Mouse (Mus musculus) CH12.LX (cell line): ENCODE measurements at regions not wholly inside any gene's neighbourhood (a gene's known extent, or its start where the extent isn't known, plus 50 kb on each side); places are given as distances from the start of the nearest gene placed in this dataset.
A peak's percentile ranks its signal among the peaks of the same experiment; 100 is the strongest.

Experiments used
- DNase-seq: peaks from one replicate; pipeline ENCODE4 v3.0.0-alpha.2; 2013; ENCODE audit errors: extremely low read depth
- H3K27ac ChIP-seq: 2 replicates; pipeline ENCODE4 v1.5.1; 2012; ENCODE audit warnings: low read depth, mild to moderate bottlenecking, control low read depth, moderate library complexity; ENCODE audit not compliant: insufficient read depth
- H3K27me3 ChIP-seq: replicated peaks from 2 replicates; pipeline ENCODE3; 2012; ENCODE audit warnings: inconsistent platforms
- H3K36me3 ChIP-seq, 2 experiments: replicated peaks in 1 of 2; 2 replicates each; pipeline versions ENCODE3 to v1.6.1; 2012; ENCODE audit warnings: inconsistent platforms in 1 of 2, low read length in 1 of 2, mild to moderate bottlenecking in 1 of 2, mixed read lengths in 1 of 2, moderate library complexity in 1 of 2; ENCODE audit not compliant: control insufficient read depth in 1 of 2, insufficient read depth in 1 of 2
- H3K4me1 ChIP-seq, 2 experiments: 2 replicates each; pipeline ENCODE4 v1.6.1; 2012; ENCODE audit warnings: inconsistent platforms in 1 of 2, moderate library complexity in 1 of 2; ENCODE audit not compliant: insufficient read depth in 2 of 2, control insufficient read depth in 1 of 2
- H3K4me2 ChIP-seq: 2 replicates; pipeline ENCODE4 v1.6.1; 2012; ENCODE audit warnings: low read depth, mild to moderate bottlenecking, control low read depth; ENCODE audit not compliant: poor library complexity, insufficient read depth, severe bottlenecking
- H3K4me3 ChIP-seq, 3 experiments: fragments of 150-350 bp in 1 of 3; sonication (generic) in 1 of 3; replicated peaks in 1 of 3; 2 replicates each; pipeline versions ENCODE3 to v1.5.1; 2011 to 2012; ENCODE audit warnings: low read depth in 2 of 3, low read length in 2 of 3, mild to moderate bottlenecking in 2 of 3, moderate library complexity in 2 of 3, control low read depth in 1 of 3, improper control_type of control experiment in 1 of 3, inconsistent platforms in 1 of 3, mixed read lengths in 1 of 3; ENCODE audit not compliant: poor library complexity in 1 of 3
- H3K79me2 ChIP-seq: replicated peaks from 2 replicates; pipeline ENCODE4 v1.6.1; 2012; ENCODE audit warnings: mild to moderate bottlenecking, moderate library complexity; ENCODE audit not compliant: control insufficient read depth, poor library complexity, insufficient read depth, severe bottlenecking; ENCODE audit errors: extremely low read depth
- H3K9ac ChIP-seq: 2 replicates; pipeline ENCODE4 v1.6.1; 2012; ENCODE audit warnings: low read depth, mild to moderate bottlenecking, control low read depth, moderate library complexity; ENCODE audit not compliant: insufficient read depth
- H3K9me3 ChIP-seq: replicated peaks from 2 replicates; pipeline ENCODE3; 2012; ENCODE audit warnings: low read length, inconsistent platforms, mixed read lengths
- CTCF ChIP-seq, 2 experiments: IDR thresholded peaks in 1 of 2; conservative IDR thresholded peaks in 1 of 2; 2 replicates each; pipeline ENCODE4 v1.5.1; 2011 to 2012; ENCODE audit warnings: low read depth in 2 of 2, low read length in 2 of 2, improper control_type of control experiment in 1 of 2, inconsistent platforms in 1 of 2, mild to moderate bottlenecking in 1 of 2, moderate library complexity in 1 of 2
- ELF1 ChIP-seq: IDR thresholded peaks from 2 replicates; pipeline ENCODE4 v1.6.1; 2014; ENCODE audit warnings: low read depth, mild to moderate bottlenecking, inconsistent platforms, low read length, improper control_type of control experiment
- EP300 ChIP-seq: IDR thresholded peaks from 2 replicates; pipeline ENCODE4 v1.6.1; 2011; ENCODE audit warnings: low read length, improper control_type of control experiment
- GABPA ChIP-seq: IDR thresholded peaks from 2 replicates; pipeline ENCODE4 v1.6.1; 2012; ENCODE audit warnings: low read depth, low read length, improper control_type of control experiment, inconsistent platforms; ENCODE audit not compliant: insufficient replicate concordance
- HCFC1 ChIP-seq: IDR thresholded peaks from 2 replicates; pipeline ENCODE4 v1.6.1; 2012; ENCODE audit warnings: low read depth, mild to moderate bottlenecking, inconsistent platforms, low read length, improper control_type of control experiment
- IRF4 ChIP-seq: IDR thresholded peaks from 2 replicates; pipeline ENCODE4 v1.6.1; 2014; ENCODE audit warnings: low read depth, mild to moderate bottlenecking, inconsistent platforms, low read length, improper control_type of control experiment
- JUN ChIP-seq: IDR thresholded peaks from 2 replicates; pipeline ENCODE4 v1.6.1; 2011; ENCODE audit warnings: low read depth, mild to moderate bottlenecking, low read length, improper control_type of control experiment, moderate library complexity; ENCODE audit not compliant: insufficient read depth
- JUND ChIP-seq: conservative IDR thresholded peaks from 2 replicates; pipeline ENCODE4 v1.6.1; 2011; ENCODE audit warnings: low read depth, low read length, improper control_type of control experiment
- MAFK ChIP-seq: IDR thresholded peaks from 2 replicates; pipeline ENCODE4 v1.6.1; 2011; ENCODE audit warnings: low read length, improper control_type of control experiment; ENCODE audit not compliant: insufficient replicate concordance
- MAX ChIP-seq: IDR thresholded peaks from 2 replicates; pipeline ENCODE4 v1.6.1; 2011; ENCODE audit warnings: low read length, improper control_type of control experiment
- MAZ ChIP-seq: IDR thresholded peaks from 2 replicates; pipeline ENCODE4 v1.6.1; 2012; ENCODE audit warnings: low read depth, mild to moderate bottlenecking, inconsistent platforms, low read length, improper control_type of control experiment, moderate library complexity
- MEF2A ChIP-seq: IDR thresholded peaks from 2 replicates; pipeline ENCODE4 v1.6.1; 2014; ENCODE audit warnings: low read depth, mild to moderate bottlenecking, inconsistent platforms, low read length, improper control_type of control experiment, borderline replicate concordance
- MYC ChIP-seq: IDR thresholded peaks from 2 replicates; pipeline ENCODE4 v1.6.1; 2011; ENCODE audit warnings: low read depth, mild to moderate bottlenecking, improper control_type of control experiment, low read length
- POLR2AphosphoS2 ChIP-seq: IDR thresholded peaks from 2 replicates; pipeline ENCODE4 v1.6.1; 2011; ENCODE audit warnings: low read depth, low read length, improper control_type of control experiment
- RCOR1 ChIP-seq: conservative IDR thresholded peaks from 2 replicates; pipeline ENCODE4 v1.6.1; 2012; ENCODE audit warnings: low read depth, mild to moderate bottlenecking, inconsistent platforms, low read length, improper control_type of control experiment
- SIN3A ChIP-seq: IDR thresholded peaks from 2 replicates; pipeline ENCODE4 v1.6.1; 2012; ENCODE audit warnings: low read length, improper control_type of control experiment, inconsistent platforms
- TBP ChIP-seq: conservative IDR thresholded peaks from 2 replicates; pipeline ENCODE4 v1.6.1; 2011; ENCODE audit warnings: low read depth, low read length, improper control_type of control experiment
- TCF12 ChIP-seq: IDR thresholded peaks from 2 replicates; pipeline ENCODE4 v1.6.1; 2014; ENCODE audit warnings: low read depth, mild to moderate bottlenecking, inconsistent platforms, low read length, improper control_type of control experiment
- USF1 ChIP-seq: IDR thresholded peaks from 2 replicates; pipeline ENCODE4 v1.6.1; 2014; ENCODE audit warnings: low read depth, mild to moderate bottlenecking, inconsistent platforms, low read length, improper control_type of control experiment
- USF2 ChIP-seq: conservative IDR thresholded peaks from 2 replicates; pipeline ENCODE4 v1.6.1; 2011; ENCODE audit warnings: low read depth, low read length, improper control_type of control experiment
- ZKSCAN1 ChIP-seq: IDR thresholded peaks from 2 replicates; pipeline ENCODE4 v1.6.1; 2012; ENCODE audit warnings: low read depth, inconsistent platforms, low read length, improper control_type of control experiment, borderline replicate concordance
- ZNF384 ChIP-seq: IDR thresholded peaks from 2 replicates; pipeline ENCODE4 v1.6.1; 2012; ENCODE audit warnings: low read depth, low read length, improper control_type of control experiment, inconsistent platforms
- dilution Hi-C: fragments of 300-500 bp; cut with MboI; formaldehyde crosslinking; loops from 2 replicates; pipeline ENCODE4 v1.14.3; 2020; ENCODE audit warnings: low sequenced_read_pairs; ENCODE audit not compliant: extremely low pct_unique_long_range_greater_than_20kb, extremely low pct_ligation_motif_present
- in situ Hi-C: fragments of 300-500 bp; cut with MboI; formaldehyde crosslinking; loops from 3 replicates; pipeline ENCODE4 v1.14.3; 2019; ENCODE audit warnings: low sequenced_read_pairs, low pct_ligation_motif_present, low pct_unique_long_range_greater_than_20kb, mixed read lengths

GRCm38 (mm10) chr12:59530521-59530920 lies 311.0 kb upstream of the Fbxo33 start (continued):
- TF ChIP-seq RCOR1 = peak; percentile 84
- TF ChIP-seq ZNF384 = peak; percentile 79
- TF ChIP-seq CTCF (conservative IDR thresholded peaks at IDR 0.05 in 1 of 2, IDR thresholded peaks at IDR 0.05 in 1 of 2; ENCODE audit: low read depth in 2 of 2, low read length in 2 of 2) = no peak
- TF ChIP-seq TBP = 0 out of 2 replicates have a peak, but pooled peaks have one; percentile 34
- no peak for TF ChIP-seq ZKSCAN1
- peak; percentile 66 for TF ChIP-seq TCF12
- peak; percentile 95 for TF ChIP-seq JUND

GRCm38 (mm10) chr12:59523368-59523767 lies 303.8 kb upstream of the Fbxo33 start:
- H3K4me2 ChIP-seq = no peak overlapping the region
- no peaks in the 10 kb centered on the region for H3K9me3 ChIP-seq
- peaks cover 0 to 11% of the 10 kb centered on the region in 2 experiments; a peak in 2 of 4 replicates for H3K4me1 ChIP-seq
- H3K27ac ChIP-seq = no peak overlapping the region
- H3K9ac ChIP-seq = no peak overlapping the region
- no peaks in the 10 kb centered on the region for H3K27me3 ChIP-seq
- in situ Hi-C loops = no loop called here
- no peaks in the 10 kb centered on the region for H3K79me2 ChIP-seq
- dilution Hi-C loops = no loop called here
- H3K36me3 ChIP-seq = no peaks in the 10 kb centered on the region
- DNase-seq = peak; percentile 13
- H3K4me3 ChIP-seq = no peak overlapping the region
- TF ChIP-seq GABPA = no peak
- TF ChIP-seq JUND = peak; percentile 67
- TF ChIP-seq EP300 = peak; percentile 41; the same call in 1 of the 2 replicates

GRCm38 (mm10) chr12:59521946-59522345 lies 302.4 kb upstream of the Fbxo33 start:
- dilution Hi-C loops = no loop called here
- H3K4me1 ChIP-seq = peaks cover 0 to 11% of the 10 kb centered on the region in 2 experiments; a peak in 2 of 4 replicates

More at GRCm38 (mm10) chr12:59521946-59522345, 302.4 kb upstream of the Fbxo33 start:
- no peaks in the 10 kb centered on the region for H3K9me3 ChIP-seq
- TF ChIP-seq SIN3A = no peak
- no peak for TF ChIP-seq IRF4
- no peak for TF ChIP-seq MYC
- TF ChIP-seq MAFK = no peak
- no peak for TF ChIP-seq HCFC1
- TF ChIP-seq MAZ = no peak
- TF ChIP-seq MAX = no peak
- no peak for TF ChIP-seq USF1
- TF ChIP-seq JUN = no peak
- TF ChIP-seq ELF1 = no peak
- no peak for TF ChIP-seq MEF2A
- no peak for TF ChIP-seq POLR2AphosphoS2
- no peak for TF ChIP-seq USF2
- TF ChIP-seq TBP = no peak
- no peak overlapping the region for H3K27ac ChIP-seq
- no peaks in the 10 kb centered on the region for H3K27me3 ChIP-seq
- no peaks in the 10 kb centered on the region for H3K79me2 ChIP-seq
- no peak overlapping the region for H3K4me2 ChIP-seq
- no peak overlapping the region for H3K4me3 ChIP-seq
- in situ Hi-C loops = no loop called here
- no peak for DNase-seq
- H3K9ac ChIP-seq = no peak overlapping the region
- H3K36me3 ChIP-seq = no peaks in the 10 kb centered on the region
